Mouse (Mus musculus): ENCODE data around the gene Dgcr2.

The Dgcr2 gene

GRCm38 (mm10) chr16:17794047-17794446 lies 104.3 kb downstream of the Dgcr2 start:
- no peak for DNase-seq (ENCODE audit: low read depth in 2 of 2, low spot score in 2 of 2)

- DNase-seq (ENCODE audit: low read depth in 2 of 2, low spot score in 2 of 2) = no peak
Measured at GRCm38 (mm10) chr16:17792728-17793127, 105.6 kb downstream of the Dgcr2 start.
